ENCODE assay signal across 9 mouse cellular contexts in genomic region chr15:94769227-94769626, GRCm38 (mm10).
DNase-seq lines count a peak whose midpoint lies in the region; ATAC-seq and TF ChIP-seq lines count a peak whose summit lies in the region.
"Had no signal": no experiment of that assay in that cellular context is flagged by ENCODE, and none has a peak within 500 bp of the region (broad histone marks: within the 10 kb centered on the region; RNA-seq: fewer than 3 reads in every experiment).

No protein-coding gene starts in this region.

- H3K9me3 ChIP-seq in neural tube, embryonic 11.5 days (ENCODE audit: control insufficient read depth, low read length): 0 out of 2 replicates have a peak, but pooled peaks cover 2% of the 10 kb centered on the region
- H3K9me3 ChIP-seq: limb, embryonic 12.5 days had no signal

- H3K36me3 ChIP-seq in neural tube, embryonic 11.5 days (ENCODE audit: control insufficient read depth, insufficient read depth, low read length): no peaks in the 10 kb centered on the region
- H3K36me3 ChIP-seq: limb, embryonic 12.5 days had no signal

- WGBS in cerebellum, adult 2 months: 10% methylated on average over 4 of the region's 4 CpGs
- 21% methylated on average over 4 of the region's 4 CpGs for WGBS in neural tube, embryonic 11.5 days

- no peak for DNase-seq in gastrocnemius, adult 2 months
- no peak for DNase-seq in gastrocnemius, postnatal 14 days
- DNase-seq in CD4-positive helper T cell, adult 2 months (ENCODE audit: low read depth, low spot score): peak; percentile 2
- DNase-seq in cerebellum, adult 2 months: peak; percentile 67 to 69
- peak; percentile 78 for DNase-seq in forelimb bud, embryonic 11.5 days (ENCODE audit: low read depth, low spot score)
- peak; percentile 28 to 37 for DNase-seq in layer of hippocampus, postnatal 10 days (ENCODE audit: low spot score in 2 of 2)
- DNase-seq in neural tube, embryonic 11.5 days (ENCODE audit: low spot score): peak; percentile 55
- no peak for DNase-seq in thymus, postnatal 14 days

- peak; percentile 67 for TF ChIP-seq CTCF in gastrocnemius, adult 2 months (IDR thresholded peaks at IDR 0.05)
- TF ChIP-seq CTCF in cerebellum, adult 2 months (IDR thresholded peaks at IDR 0.05; ENCODE audit: borderline replicate concordance, insufficient read depth, low read depth, low read length): peak; percentile 54; the same call in 1 of the 2 replicates

- H3K4me3 ChIP-seq in gastrocnemius, adult 2 months: no peak overlapping the region
- H3K4me3 ChIP-seq in cerebellum, adult 2 months (replicated peaks; ENCODE audit: insufficient read depth, low read depth, low read length): no peak overlapping the region
- no peak overlapping the region for H3K4me3 ChIP-seq in neural tube, embryonic 11.5 days (ENCODE audit: low read depth, low read length)
- H3K4me3 ChIP-seq: limb, embryonic 12.5 days had no signal

- H3K9ac ChIP-seq in neural tube, embryonic 11.5 days (ENCODE audit: low read length): no peak overlapping the region
- H3K9ac ChIP-seq: limb, embryonic 12.5 days had no signal

- TF ChIP-seq POLR2A in cerebellum, adult 2 months (IDR thresholded peaks at IDR 0.05; ENCODE audit: borderline replicate concordance, insufficient read depth, low read length): no peak

- H3K27me3 ChIP-seq in cerebellum, adult 2 months (ENCODE audit: control insufficient read depth, insufficient read depth, low read length): no peaks in the 10 kb centered on the region
- no peaks in the 10 kb centered on the region for H3K27me3 ChIP-seq in neural tube, embryonic 11.5 days (ENCODE audit: control insufficient read depth, insufficient read depth, low read length)

- no peak overlapping the region for H3K4me2 ChIP-seq in neural tube, embryonic 11.5 days (ENCODE audit: low read depth)
- H3K4me2 ChIP-seq: limb, embryonic 12.5 days had no signal

- peaks cover 20% of the 10 kb centered on the region for H3K4me1 ChIP-seq in cerebellum, adult 2 months (ENCODE audit: control insufficient read depth, insufficient read depth, low read length)
- H3K4me1 ChIP-seq in neural tube, embryonic 11.5 days (ENCODE audit: control insufficient read depth, insufficient read depth, low read length): no peaks in the 10 kb centered on the region
- H3K4me1 ChIP-seq: limb, embryonic 12.5 days had no signal

- no peak overlapping the region for H3K27ac ChIP-seq in gastrocnemius, adult 2 months
- H3K27ac ChIP-seq in cerebellum, adult 2 months (ENCODE audit: insufficient read depth, low read length): no peak overlapping the region
- no peak overlapping the region for H3K27ac ChIP-seq in neural tube, embryonic 11.5 days (ENCODE audit: low read depth, low read length)
- H3K27ac ChIP-seq: limb, embryonic 12.5 days had no signal

- intact Hi-C loops in gastrocnemius, adult 2 months (cut with DNase I): loop anchor here (5.0 kb wide), 1 partner anchor 803 kb away; no protein-coding TSS in a partner anchor
- intact Hi-C loops in gastrocnemius, postnatal 14 days (cut with DNase I; ENCODE audit: low total_unique reads): no loop called here

- ATAC-seq in neural tube, embryonic 11.5 days (ENCODE audit: insufficient read depth, low FRiP score, low TSS enrichment): peak; percentile 69

Comparison
In these comparisons a context has a peak if more than half of its experiments do, and no peak if none do; other contexts are left out.
1. DNase-seq: peak in CD4-positive helper T cell, adult 2 months (single experiment), cerebellum, adult 2 months (2 of 2), forelimb bud, embryonic 11.5 days (single experiment), layer of hippocampus, postnatal 10 days (2 of 2) and neural tube, embryonic 11.5 days (single experiment); none in gastrocnemius, adult 2 months (single experiment), gastrocnemius, postnatal 14 days (single experiment) and thymus, postnatal 14 days (single experiment).